Mouse (Mus musculus): Measurements from ENCODE around the gene Slc22a27.
"Not testable (repeated sequence)": the region's sequence is repeated elsewhere in the genome, so short reads cannot be mapped to it uniquely, and the experiment has no call there.

DNA sequence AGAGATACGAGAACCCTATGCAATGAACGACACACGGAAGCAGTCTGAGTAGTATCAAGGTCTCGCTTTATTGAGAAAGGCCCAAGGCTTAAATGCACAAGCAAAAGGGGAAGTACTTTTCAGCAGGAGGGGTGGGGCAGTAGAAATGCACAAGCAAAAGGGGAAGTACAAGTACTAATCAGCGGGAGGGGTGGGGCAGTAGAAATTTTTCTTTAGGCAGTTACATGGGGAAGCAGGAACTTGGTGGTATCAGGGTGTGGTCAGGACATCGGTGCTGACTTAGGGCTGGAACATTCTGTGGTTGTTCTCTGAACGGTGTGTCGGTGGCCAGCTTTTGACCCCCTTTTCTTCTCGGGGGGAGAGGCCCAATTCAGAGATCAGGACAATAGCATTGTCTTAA lies 45.8 kb upstream of the Slc22a27 start:
- TF ChIP-seq POLR2A (IDR thresholded peaks at IDR 0.05; ENCODE audit: low read depth, low read length); CTCF (IDR thresholded peaks at IDR 0.05; ENCODE audit: borderline replicate concordance, insufficient read depth, low read length): not testable (repeated sequence)
